22 mouse cellular contexts compared by ENCODE assay signal in genomic region chr8:93868486-93869221, GRCm38 (mm10). TPM values are rescaled to one million over a fixed set of nuclear protein-coding genes. Genes with fewer than 3 reads are reported as not detected.
DNase-seq lines count a peak whose midpoint lies in the region; ATAC-seq and TF ChIP-seq lines count a peak whose summit lies in the region.
"Had no signal": no experiment of that assay in that cellular context is flagged by ENCODE, and none has a peak within 500 bp of the region (broad histone marks: within the 10 kb centered on the region; RNA-seq: fewer than 3 reads in every experiment).

No protein-coding gene starts in this region.

- no peak overlapping the region for H3K9ac ChIP-seq in heart, postnatal 0 days (replicated peaks; ENCODE audit: low read depth, low read length)
- H3K9ac ChIP-seq: embryonic facial prominence, embryonic 13.5 days; forebrain, embryonic 12.5 days; hindbrain, embryonic 13.5 days had no signal

- TF ChIP-seq EP300 in heart, postnatal 0 days (IDR thresholded peaks at IDR 0.05; ENCODE audit: low read depth), result 0 out of 2 replicates have a peak, but pooled peaks have one; percentile 61

- peak; percentile 24; the same call in 1 of the 2 replicates for ATAC-seq in heart, postnatal 0 days (ENCODE audit: insufficient read depth, low read depth)
- no peak for ATAC-seq in monocyte, adult 5-6 weeks (replicated peaks; ENCODE audit: insufficient number of reproducible peaks, low FRiP score, low TSS enrichment, poor library complexity, severe bottlenecking)
- ATAC-seq: activated CD4-positive, CD25-positive, alpha-beta regulatory T cell, adult 4 months; forebrain, embryonic 16.5 days; hindbrain, postnatal 0 days; Patski had no signal

- no peaks in the 10 kb centered on the region for H3K27me3 ChIP-seq in heart, postnatal 0 days (ENCODE audit: control insufficient read depth, insufficient read depth, low read length)
- H3K27me3 ChIP-seq: CH12.LX; embryonic facial prominence, embryonic 13.5 days; forebrain, embryonic 12.5 days; hindbrain, embryonic 13.5 days had no signal

- peaks cover 29% of the 10 kb centered on the region for H3K4me1 ChIP-seq in heart, postnatal 0 days (ENCODE audit: control insufficient read depth, insufficient read depth)
- H3K4me1 ChIP-seq: forebrain, embryonic 12.5 days had no signal

- H3K27ac ChIP-seq in layer of hippocampus, adult 2 months, result peak overlapping the region; percentile 32; the same call in 1 of the 2 replicates
- peak overlapping the region; percentile 53; the same call in 1 of the 2 replicates for H3K27ac ChIP-seq in heart, postnatal 0 days (ENCODE audit: low read depth)
- H3K27ac ChIP-seq: embryonic facial prominence, embryonic 13.5 days; forebrain, embryonic 12.5 days; hindbrain, embryonic 13.5 days; hindbrain, postnatal 0 days had no signal

- 41% methylated on average over 5 of the region's 5 CpGs for WGBS in heart, postnatal 0 days

- H3K4me2 ChIP-seq in heart, postnatal 0 days (ENCODE audit: low read depth, low read length), result no peak overlapping the region
- H3K4me2 ChIP-seq: embryonic facial prominence, embryonic 13.5 days; forebrain, embryonic 12.5 days; hindbrain, embryonic 13.5 days had no signal

- H3K4me3 ChIP-seq in layer of hippocampus, adult 2 months, result no peak overlapping the region
- no peak overlapping the region for H3K4me3 ChIP-seq in heart, postnatal 0 days (ENCODE audit: low read depth, low read length)
- H3K4me3 ChIP-seq: embryonic facial prominence, embryonic 13.5 days; forebrain, embryonic 12.5 days; hindbrain, embryonic 13.5 days had no signal

- DNase-seq in layer of hippocampus, adult 2 months (ENCODE audit: low spot score in 2 of 2), result no peak
- DNase-seq in layer of hippocampus, adult 11-12 months (ENCODE audit: low spot score), result no peak
- peak; percentile 37 to 57 for DNase-seq in heart, adult 9 months (ENCODE audit: low spot score in 2 of 2)
- DNase-seq in heart, postnatal 0 days (ENCODE audit: low spot score), result peak; percentile 46
- peak; percentile 2 for DNase-seq in naive thymus-derived CD4-positive, alpha-beta T cell, adult 2 months (ENCODE audit: low read depth)
- DNase-seq in right cerebral cortex, postnatal 36 days (ENCODE audit: low spot score in 2 of 2), result no peak
- DNase-seq: adrenal gland, postnatal 14 days; cerebellum, adult 11-12 months; cerebellum, adult 9-10 months; cerebellum, postnatal 25 days; gastrocnemius, postnatal 36 days; kidney, adult 18-20 months had no signal

- H3K9me3 ChIP-seq in heart, postnatal 0 days (replicated peaks; ENCODE audit: control insufficient read depth, low read length), result no peaks in the 10 kb centered on the region
- H3K9me3 ChIP-seq: embryonic facial prominence, embryonic 13.5 days; forebrain, embryonic 12.5 days; hindbrain, embryonic 13.5 days had no signal

- H3K36me3 ChIP-seq in heart, postnatal 0 days (replicated peaks; ENCODE audit: control insufficient read depth, insufficient read depth, low read length), result no peaks in the 10 kb centered on the region
- H3K36me3 ChIP-seq: embryonic facial prominence, embryonic 13.5 days had no signal

- TF ChIP-seq CTCF in layer of hippocampus, adult 2 months (conservative IDR thresholded peaks at IDR 0.05), result no peak
- no peak for TF ChIP-seq CTCF in heart, postnatal 0 days (IDR thresholded peaks at IDR 0.05; ENCODE audit: low read depth)

RNA-seq across cellular contexts. Expression of gene Gnao1, which starts 58.9 kb away (rescaled TPM):
- 100 to 1,000 TPM; 662 to 678 TPM for total RNA-seq in layer of hippocampus, adult 2 months (2021)
- 7.1 and 10.7 TPM in 2 replicates for total RNA-seq in heart, postnatal 0 days (2014; rRNA removed; ENCODE audit: low replicate concordance)
- polyA plus RNA-seq in heart, postnatal 0 days (2015; fragmentation: Nextera tagmentation; extraction: Ambion mirVana), result 5.9 and 8.4 TPM in 2 replicates
- total RNA-seq in monocyte, adult 5-6 weeks (2017), result 0.48 TPM in 1 of 3 replicates, not detected in the others
- total RNA-seq: hematopoietic stem cell, adult 5-6 weeks had no signal

Comparison
In these comparisons a context has a peak if more than half of its experiments do, and no peak if none do; other contexts are left out.
1. DNase-seq: peak in heart, adult 9 months (2 of 2), heart, postnatal 0 days (single experiment) and naive thymus-derived CD4-positive, alpha-beta T cell, adult 2 months (single experiment); none in layer of hippocampus, adult 2 months (0 of 2), layer of hippocampus, adult 11-12 months (single experiment) and right cerebral cortex, postnatal 36 days (0 of 2).
2. RNA of gene Gnao1, which starts 58.9 kb away (total RNA-seq): 662 to 678 TPM in layer of hippocampus, adult 2 months; 7.1 to 10.7 TPM in heart, postnatal 0 days and 0.48 TPM in monocyte, adult 5-6 weeks; every median in the first group is over 10 times any median in the second.